Mouse (Mus musculus): Measurements from ENCODE around the gene Scn10a. TPM values are rescaled to one million over a fixed set of nuclear protein-coding genes. Genes with fewer than 3 reads are reported as not detected.

The Scn10a gene
- total RNA-seq, 1 experiment = 0.04 TPM

- no peak for TF ChIP-seq ZNF384 (IDR thresholded peaks at IDR 0.05; ENCODE audit: low read depth, low read length)
- no peak for TF ChIP-seq CHD2 (IDR thresholded peaks at IDR 0.05; ENCODE audit: low read depth, low read length)
- no peak for TF ChIP-seq MAFK (IDR thresholded peaks at IDR 0.05; ENCODE audit: insufficient read depth, low read depth, low read length)
- no peak for TF ChIP-seq ZC3H11A (IDR thresholded peaks at IDR 0.05; ENCODE audit: borderline replicate concordance, low read depth, low read length)
- no peak for TF ChIP-seq HCFC1 (IDR thresholded peaks at IDR 0.05; ENCODE audit: borderline replicate concordance, insufficient read depth, low read length)
- Histone ChIP-seq H3K9me3 (ENCODE audit: control insufficient read depth, insufficient read depth, low read depth, low read length) (no peaks in the 10 kb centered on the region), H3K27ac (ENCODE audit: insufficient read depth, low read depth, low read length, poor library complexity, severe bottlenecking) (no peak overlapping the region), H3K36me3 (ENCODE audit: control insufficient read depth, insufficient read depth, low read length, poor library complexity, severe bottlenecking) (no peaks in the 10 kb centered on the region), H3K4me1 (ENCODE audit: control insufficient read depth in 2 of 2, insufficient read depth in 2 of 2, low read length in 2 of 2, poor library complexity in 1 of 2) (no peaks in the 10 kb centered on the region), H3K9ac (ENCODE audit: insufficient read depth, low read depth, low read length, poor library complexity, severe bottlenecking) (no peak overlapping the region), H3K4me3 (ENCODE audit: insufficient read depth in 1 of 2, low read depth in 1 of 2, low read length in 2 of 2, poor library complexity in 1 of 2, severe bottlenecking in 1 of 2) (no peak overlapping the region)
- no peak for DNase-seq (ENCODE audit: low read depth, low spot score)
- in situ Hi-C loops (cut with MboI; ENCODE audit: low sequenced_read_pairs in 2 of 2, unreplicated experiment in 2 of 2) = no loop called here
These were observed 27.6 kb downstream of the Scn10a start for GRCm38 (mm10) chr9:119691505-119691904.

GRCm38 (mm10) chr9:119691001-119691400 lies 28.1 kb downstream of the Scn10a start:
- Histone ChIP-seq H3K9me3 (ENCODE audit: control insufficient read depth, insufficient read depth, low read depth, low read length) (no peaks in the 10 kb centered on the region), H3K9ac (ENCODE audit: insufficient read depth, low read depth, low read length, poor library complexity, severe bottlenecking) (no peak overlapping the region), H3K4me1 (ENCODE audit: control insufficient read depth in 2 of 2, insufficient read depth in 2 of 2, low read length in 2 of 2, poor library complexity in 1 of 2) (no peaks in the 10 kb centered on the region), H3K27ac (ENCODE audit: insufficient read depth, low read depth, low read length, poor library complexity, severe bottlenecking) (no peak overlapping the region), H3K36me3 (ENCODE audit: control insufficient read depth, insufficient read depth, low read length, poor library complexity, severe bottlenecking) (no peaks in the 10 kb centered on the region), H3K4me3 (ENCODE audit: insufficient read depth in 1 of 2, low read depth in 1 of 2, low read length in 2 of 2, poor library complexity in 1 of 2, severe bottlenecking in 1 of 2) (no peak overlapping the region)
- no peak for DNase-seq (ENCODE audit: low read depth, low spot score)
- TF ChIP-seq MAFK (IDR thresholded peaks at IDR 0.05; ENCODE audit: insufficient read depth, low read depth, low read length) (no peak), CHD2 (IDR thresholded peaks at IDR 0.05; ENCODE audit: low read depth, low read length) (no peak), ZC3H11A (IDR thresholded peaks at IDR 0.05; ENCODE audit: borderline replicate concordance, low read depth, low read length) (no peak), ZNF384 (IDR thresholded peaks at IDR 0.05; ENCODE audit: low read depth, low read length) (no peak), HCFC1 (IDR thresholded peaks at IDR 0.05; ENCODE audit: borderline replicate concordance, insufficient read depth, low read length) (no peak)
- in situ Hi-C loops (cut with MboI; ENCODE audit: low sequenced_read_pairs in 2 of 2, unreplicated experiment in 2 of 2) = no loop called here

GRCm38 (mm10) chr9:119687893-119688292 lies 31.2 kb downstream of the Scn10a start:
- H3K36me3 ChIP-seq (ENCODE audit: control insufficient read depth, insufficient read depth, low read length, poor library complexity, severe bottlenecking) = no peaks in the 10 kb centered on the region
- in situ Hi-C loops (cut with MboI; ENCODE audit: low sequenced_read_pairs in 2 of 2, unreplicated experiment in 2 of 2) = no loop called here
- H3K9ac ChIP-seq (ENCODE audit: insufficient read depth, low read depth, low read length, poor library complexity, severe bottlenecking) = no peak overlapping the region
- TF ChIP-seq ZC3H11A (IDR thresholded peaks at IDR 0.05; ENCODE audit: borderline replicate concordance, low read depth, low read length) (no peak), HCFC1 (IDR thresholded peaks at IDR 0.05; ENCODE audit: borderline replicate concordance, insufficient read depth, low read length) (no peak)
- no peaks in the 10 kb centered on the region for H3K4me1 ChIP-seq (ENCODE audit: control insufficient read depth in 2 of 2, insufficient read depth in 2 of 2, low read length in 2 of 2, poor library complexity in 1 of 2)
- DNase-seq (ENCODE audit: low read depth, low spot score) = no peak
- H3K4me3 ChIP-seq (ENCODE audit: insufficient read depth in 1 of 2, low read depth in 1 of 2, low read length in 2 of 2, poor library complexity in 1 of 2, severe bottlenecking in 1 of 2) = no peak overlapping the region
- H3K27ac ChIP-seq (ENCODE audit: insufficient read depth, low read depth, low read length, poor library complexity, severe bottlenecking) = 0 out of 2 replicates have a peak overlapping the region, but pooled peaks have one; percentile 43
- no peaks in the 10 kb centered on the region for H3K9me3 ChIP-seq (ENCODE audit: control insufficient read depth, insufficient read depth, low read depth, low read length)

DNA sequence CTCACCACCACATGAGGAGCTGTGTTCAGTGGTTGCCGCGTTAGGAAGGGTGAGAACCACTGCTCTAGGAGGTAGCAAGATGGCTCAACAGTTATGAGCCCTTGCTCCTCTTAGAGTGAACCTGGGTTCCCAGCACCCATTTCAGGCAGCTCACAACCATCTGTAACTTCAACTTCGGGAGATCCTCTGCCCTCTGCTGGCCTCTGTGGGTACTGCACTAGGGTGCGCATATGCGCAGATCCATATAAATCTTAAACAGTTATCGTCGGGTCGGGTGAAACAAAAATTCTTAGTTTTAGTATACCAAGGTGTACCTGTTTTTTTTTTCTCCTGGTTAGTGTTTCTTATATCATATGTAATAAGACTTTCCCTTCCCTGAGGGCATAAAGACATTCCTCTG lies 32.9 kb downstream of the Scn10a start:
- Histone ChIP-seq H3K36me3 (ENCODE audit: control insufficient read depth, insufficient read depth, low read length, poor library complexity, severe bottlenecking) (no peaks in the 10 kb centered on the region), H3K9me3 (ENCODE audit: control insufficient read depth, insufficient read depth, low read depth, low read length) (no peaks in the 10 kb centered on the region), H3K4me3 (ENCODE audit: insufficient read depth in 1 of 2, low read depth in 1 of 2, low read length in 2 of 2, poor library complexity in 1 of 2, severe bottlenecking in 1 of 2) (no peak overlapping the region), H3K9ac (ENCODE audit: insufficient read depth, low read depth, low read length, poor library complexity, severe bottlenecking) (no peak overlapping the region), H3K4me1 (ENCODE audit: control insufficient read depth in 2 of 2, insufficient read depth in 2 of 2, low read length in 2 of 2, poor library complexity in 1 of 2) (0 out of 4 replicates have a peak, but pooled peaks cover 0 to 2% of the 10 kb centered on the region in 2 experiments), H3K27ac (ENCODE audit: insufficient read depth, low read depth, low read length, poor library complexity, severe bottlenecking) (no peak overlapping the region)
- peak; percentile 25 for DNase-seq (ENCODE audit: low read depth, low spot score)
- in situ Hi-C loops (cut with MboI; ENCODE audit: low sequenced_read_pairs in 2 of 2, unreplicated experiment in 2 of 2) = no loop called here
- no peak for TF ChIP-seq CHD2 (IDR thresholded peaks at IDR 0.05; ENCODE audit: low read depth, low read length)
- no peak for TF ChIP-seq ZC3H11A (IDR thresholded peaks at IDR 0.05; ENCODE audit: borderline replicate concordance, low read depth, low read length)
- TF ChIP-seq ZNF384 (IDR thresholded peaks at IDR 0.05; ENCODE audit: low read depth, low read length) = no peak
- TF ChIP-seq MAFK (IDR thresholded peaks at IDR 0.05; ENCODE audit: insufficient read depth, low read depth, low read length) = no peak
- TF ChIP-seq HCFC1 (IDR thresholded peaks at IDR 0.05; ENCODE audit: borderline replicate concordance, insufficient read depth, low read length) = no peak

GRCm38 (mm10) chr9:119680896-119681295 lies 38.2 kb downstream of the Scn10a start:
- no peaks in the 10 kb centered on the region for H3K36me3 ChIP-seq (ENCODE audit: control insufficient read depth, insufficient read depth, low read length, poor library complexity, severe bottlenecking)
- no peak overlapping the region for H3K4me3 ChIP-seq (ENCODE audit: insufficient read depth in 1 of 2, low read depth in 1 of 2, low read length in 2 of 2, poor library complexity in 1 of 2, severe bottlenecking in 1 of 2)
- DNase-seq (ENCODE audit: low read depth, low spot score) = no peak
- no peak overlapping the region for H3K9ac ChIP-seq (ENCODE audit: insufficient read depth, low read depth, low read length, poor library complexity, severe bottlenecking)
- in situ Hi-C loops (cut with MboI; ENCODE audit: low sequenced_read_pairs in 2 of 2, unreplicated experiment in 2 of 2) = no loop called here
- H3K4me1 ChIP-seq (ENCODE audit: control insufficient read depth in 2 of 2, insufficient read depth in 2 of 2, low read length in 2 of 2, poor library complexity in 1 of 2) = 0 out of 4 replicates have a peak, but pooled peaks cover 0 to 2% of the 10 kb centered on the region in 2 experiments
- no peak for TF ChIP-seq ZNF384 (IDR thresholded peaks at IDR 0.05; ENCODE audit: low read depth, low read length)
- TF ChIP-seq ZC3H11A (IDR thresholded peaks at IDR 0.05; ENCODE audit: borderline replicate concordance, low read depth, low read length) = no peak
- no peak for TF ChIP-seq CHD2 (IDR thresholded peaks at IDR 0.05; ENCODE audit: low read depth, low read length)
- TF ChIP-seq HCFC1 (IDR thresholded peaks at IDR 0.05; ENCODE audit: borderline replicate concordance, insufficient read depth, low read length) = no peak
- no peak for TF ChIP-seq MAFK (IDR thresholded peaks at IDR 0.05; ENCODE audit: insufficient read depth, low read depth, low read length)
- H3K27ac ChIP-seq (ENCODE audit: insufficient read depth, low read depth, low read length, poor library complexity, severe bottlenecking) = no peak overlapping the region
- H3K9me3 ChIP-seq (ENCODE audit: control insufficient read depth, insufficient read depth, low read depth, low read length) = no peaks in the 10 kb centered on the region

Data from ES-E14 (cell line).